Mouse (Mus musculus) lung, adult 2 months (tissue): Measurements from ENCODE around the gene Mast4. TPM values are rescaled to one million over a fixed set of nuclear protein-coding genes. Genes with fewer than 3 reads are reported as not detected.

Experiments
- DNase-seq: peaks from one replicate; pipeline ENCODE4 v3.0.0; 2022
- H3K4me1 ChIP-seq: fragments of 200-500 bp; 2 replicates; pipeline ENCODE4 v1.6.1; 2011; ENCODE audit warnings: low read length; ENCODE audit not compliant: control insufficient read depth, insufficient read depth
- H3K4me3 ChIP-seq: fragments of 200-500 bp; replicated peaks from 2 replicates; pipeline ENCODE3; 2011; ENCODE audit warnings: low read depth, mild to moderate bottlenecking, control low read depth, low read length; ENCODE audit errors: extremely low read depth
- CTCF ChIP-seq: fragments of 200-500 bp; IDR thresholded peaks from 2 replicates; pipeline ENCODE4 v1.5.1; 2011; ENCODE audit warnings: mild to moderate bottlenecking, low read length, control low read depth; ENCODE audit not compliant: insufficient read depth
- POLR2A ChIP-seq: fragments of 200-500 bp; IDR thresholded peaks from 2 replicates; pipeline ENCODE4 v1.6.1; 2011; ENCODE audit warnings: low read depth, mild to moderate bottlenecking, control low read depth, low read length, borderline replicate concordance; ENCODE audit errors: extremely low read depth
- WGBS: fragments of 180-500 bp; shearing (Covaris S2); methylation state at CpG from one replicate; pipeline ENCODE4 v1.1.7; 2018; 5-methylcytosine and 5-hydroxymethylcytosine counted together
- polyA plus RNA-seq: library from polyadenylated mRNA; depleted of rRNA; stranded (reverse); fragments of >200 nt; gene quantifications from 2 replicates; pipeline ENCODE4 v1.2.3, GENCODE M21; 2012

The Mast4 gene
- polyA plus RNA-seq, 1 experiment: 14.9 TPM

- TF ChIP-seq CTCF (no peak), POLR2A (no peak)
- WGBS: 74% methylated on average over 6 of the region's 6 CpGs
- DNase-seq: no peak
- Histone ChIP-seq H3K4me1 (no peaks in the 10 kb centered on the region), H3K4me3 (no peak overlapping the region)
Measured at GRCm38 (mm10) chr13:103014631-103015030, 319.7 kb downstream of the Mast4 start.

GRCm38 (mm10) chr13:103014222-103014621 lies 320.1 kb downstream of the Mast4 start:
- WGBS: 78% methylated on average over 1 of the region's 1 CpGs
- H3K4me3 ChIP-seq: no peak overlapping the region
- DNase-seq: no peak
- no peak for TF ChIP-seq POLR2A
- no peak for TF ChIP-seq CTCF
- no peaks in the 10 kb centered on the region for H3K4me1 ChIP-seq

DNA sequence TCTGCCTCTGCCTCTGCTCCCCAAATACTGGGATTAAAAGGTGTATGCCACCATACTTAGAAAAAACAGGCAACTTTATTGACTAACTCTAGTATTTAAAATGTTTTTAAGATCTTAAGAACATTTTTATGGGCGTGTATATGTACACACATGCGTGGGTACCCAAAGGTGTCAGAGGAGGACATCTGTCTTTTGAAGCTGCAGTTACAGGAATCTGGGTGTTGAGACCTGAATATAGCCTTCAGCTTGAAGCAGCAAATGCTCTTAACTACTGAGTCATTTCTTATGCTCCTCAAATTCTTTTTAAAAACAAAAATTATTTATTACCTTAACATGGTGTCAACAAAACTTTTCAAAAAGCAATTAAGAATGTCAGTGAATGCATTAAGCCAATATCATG lies 329.1 kb downstream of the Mast4 start:
- no peak overlapping the region for H3K4me3 ChIP-seq
- WGBS: 80% methylated on average over 2 of the region's 2 CpGs
- no peaks in the 10 kb centered on the region for H3K4me1 ChIP-seq
- TF ChIP-seq POLR2A (no peak), CTCF (no peak)
- no peak for DNase-seq

GRCm38 (mm10) chr13:103001831-103002230 lies 332.5 kb downstream of the Mast4 start:
- TF ChIP-seq POLR2A (no peak), CTCF (no peak)
- DNase-seq: no peak
- Histone ChIP-seq H3K4me3 (no peak overlapping the region), H3K4me1 (no peaks in the 10 kb centered on the region)
- WGBS: 82% methylated on average over 1 of the region's 1 CpGs

GRCm38 (mm10) chr13:103000891-103001290 lies 333.4 kb downstream of the Mast4 start:
- Histone ChIP-seq H3K4me3 (no peak overlapping the region), H3K4me1 (no peaks in the 10 kb centered on the region)
- WGBS: 67% methylated on average over 7 of the region's 7 CpGs
- TF ChIP-seq CTCF (no peak), POLR2A (no peak)
- DNase-seq: no peak

GRCm38 (mm10) chr13:102994098-102994497 lies 340.2 kb downstream of the Mast4 start:
- TF ChIP-seq CTCF (no peak), POLR2A (no peak)
- H3K4me3 ChIP-seq: no peak overlapping the region
- no peak for DNase-seq
- 78% methylated on average over 11 of the region's 11 CpGs for WGBS
- H3K4me1 ChIP-seq: no peaks in the 10 kb centered on the region

DNA sequence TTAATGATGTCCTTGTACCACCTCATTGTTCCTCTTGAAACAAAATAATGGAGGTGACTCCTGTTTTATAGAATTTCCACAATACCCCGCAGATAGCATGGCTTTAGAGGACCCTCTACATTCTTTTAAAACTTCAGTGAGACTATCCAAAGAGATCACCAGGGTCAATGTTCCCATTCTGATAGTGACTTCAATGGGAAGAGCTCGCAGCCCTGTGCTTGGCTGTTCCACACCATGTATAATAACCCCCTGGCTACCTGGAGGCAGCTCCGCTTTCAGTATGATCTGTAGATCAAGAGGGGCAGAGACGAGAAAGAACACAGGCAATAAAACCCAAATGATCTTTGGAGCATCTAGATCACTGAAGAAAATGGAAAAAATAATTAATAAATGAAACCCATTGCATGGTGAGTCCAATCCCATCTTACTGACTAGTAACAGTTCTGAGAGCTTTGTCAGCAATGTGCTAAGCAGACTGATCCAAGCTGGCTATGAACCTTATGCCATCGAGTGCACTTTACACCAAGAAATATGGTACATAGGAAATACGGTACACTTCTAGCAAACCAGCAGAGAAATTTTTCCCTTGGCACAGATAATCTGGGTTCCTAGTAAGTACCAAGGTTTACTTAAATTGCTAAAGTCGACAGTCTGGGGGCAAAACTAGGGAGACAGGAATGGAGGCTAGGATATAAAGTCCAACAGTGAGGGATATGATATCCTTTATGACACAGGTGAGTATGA lies 341.4 kb downstream of the Mast4 start:
- H3K4me1 ChIP-seq: no peaks in the 10 kb centered on the region
- 88% methylated on average over 7 of the region's 7 CpGs for WGBS
- TF ChIP-seq POLR2A (no peak), CTCF (no peak)
- no peak overlapping the region for H3K4me3 ChIP-seq
- DNase-seq: no peak

DNA sequence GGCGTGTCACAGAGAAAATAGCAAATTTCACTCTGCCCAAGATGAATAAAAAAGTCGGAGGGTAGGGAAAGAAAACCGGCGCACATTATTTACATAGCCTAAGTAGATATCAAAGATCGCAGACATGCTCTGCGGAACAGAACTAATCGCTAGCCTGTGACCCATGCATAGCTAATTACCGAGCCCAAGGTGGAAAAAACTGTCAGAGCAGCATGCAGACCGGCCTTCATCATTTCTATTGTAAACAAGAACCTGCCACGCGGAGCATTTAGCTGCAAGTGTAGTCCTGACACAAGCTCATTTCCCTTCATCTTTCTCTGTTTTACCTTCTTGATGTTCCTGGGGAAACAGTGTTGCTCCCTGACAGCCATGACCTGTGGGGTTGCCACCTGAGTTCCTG lies 342.4 kb downstream of the Mast4 start:
- Histone ChIP-seq H3K4me1 (no peaks in the 10 kb centered on the region), H3K4me3 (no peak overlapping the region)
- TF ChIP-seq POLR2A: no peak
- no peak for TF ChIP-seq CTCF
- 60% methylated on average over 11 of the region's 11 CpGs for WGBS
- no peak for DNase-seq

GRCm38 (mm10) chr13:102991196-102991595 lies 343.1 kb downstream of the Mast4 start:
- TF ChIP-seq POLR2A: no peak
- TF ChIP-seq CTCF: no peak
- H3K4me1 ChIP-seq: no peaks in the 10 kb centered on the region
- H3K4me3 ChIP-seq: no peak overlapping the region
- DNase-seq: no peak
- WGBS: 88% methylated on average over 7 of the region's 7 CpGs

DNA sequence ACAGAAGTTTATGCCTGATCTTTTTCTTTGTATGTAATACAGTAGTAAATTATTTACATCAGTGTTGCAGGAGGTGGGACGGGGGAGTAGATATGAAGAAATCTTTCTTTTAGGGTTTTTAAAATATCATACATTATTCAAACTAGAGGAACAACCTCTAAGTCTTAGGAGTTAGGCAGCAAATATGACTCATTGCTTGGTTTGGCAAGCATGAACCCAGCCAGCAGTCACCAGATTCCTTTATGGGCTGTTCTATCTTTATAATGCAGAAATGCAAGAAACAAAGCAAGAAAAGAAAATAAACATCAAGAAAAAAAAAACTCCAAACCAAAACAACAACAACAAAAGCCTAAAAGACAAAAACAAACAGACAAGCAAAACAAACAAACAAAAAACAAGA lies 344.2 kb downstream of the Mast4 start:
- no peak for TF ChIP-seq CTCF
- TF ChIP-seq POLR2A: no peak
- no peak for DNase-seq

DNA sequence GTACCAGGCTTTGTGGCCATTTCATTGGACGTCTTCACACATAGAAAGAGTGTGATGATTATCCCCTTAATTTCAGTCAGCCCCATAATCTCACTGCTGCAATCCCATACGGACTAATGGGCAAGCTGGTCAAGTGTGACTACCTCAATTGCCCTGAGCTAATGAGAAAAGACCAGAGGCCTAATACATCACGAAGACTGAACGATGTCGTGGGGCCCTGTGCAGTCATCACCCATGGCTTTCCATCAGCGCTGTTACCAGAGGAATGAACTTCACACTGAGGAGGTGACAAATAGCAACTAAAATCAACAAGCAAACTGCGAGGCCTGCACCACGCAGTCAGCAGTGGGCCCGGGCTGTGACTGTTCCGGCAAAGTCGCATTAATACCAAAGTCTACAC lies 344.7 kb downstream of the Mast4 start:
- no peak for DNase-seq
- Histone ChIP-seq H3K4me1 (no peaks in the 10 kb centered on the region), H3K4me3 (no peak overlapping the region)
- TF ChIP-seq POLR2A (no peak), CTCF (no peak)
- 83% methylated on average over 11 of the region's 11 CpGs for WGBS

More for the DNA sequence above, 344.2 kb downstream of the Mast4 start:
- Histone ChIP-seq H3K4me3 (no peak overlapping the region), H3K4me1 (no peaks in the 10 kb centered on the region)
- WGBS: 83% methylated on average over 1 of the region's 1 CpGs
